Mouse (Mus musculus): Measurements from ENCODE around the gene Krtap1-3.

DNA sequence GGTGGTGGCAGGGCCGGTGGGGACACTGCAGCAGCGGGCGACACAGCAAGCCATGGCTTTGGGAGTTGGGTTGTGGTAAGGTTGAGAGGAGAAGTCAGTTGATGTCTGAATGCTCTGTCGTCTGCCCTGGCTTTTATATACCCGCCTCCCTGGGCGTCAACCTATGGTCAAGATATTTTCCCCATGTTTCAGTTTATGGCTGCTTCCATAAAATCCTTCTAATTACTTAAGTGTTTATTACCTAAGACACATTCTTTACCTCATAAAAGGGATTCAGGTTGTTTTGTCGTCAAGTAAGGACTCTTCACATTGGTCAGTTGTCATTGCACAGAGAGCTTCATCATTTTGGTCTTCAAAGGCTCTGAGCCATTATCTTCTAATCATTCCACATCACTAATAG, 24.6 kb downstream of the Krtap1-3 start, which contains the start of gene Krtap3-1:
- TF ChIP-seq CTCF (IDR thresholded peaks at IDR 0.05; ENCODE audit: low read depth) (no peak), EP300 (optimal IDR thresholded peaks at IDR 0.05) (no peak)
